Mouse (Mus musculus): Measurements from ENCODE around the gene Tap1.
"Not testable (repeated sequence)": the region's sequence is repeated elsewhere in the genome, so short reads cannot be mapped to it uniquely, and the experiment has no call there.

The Tap1 gene

GRCm38 (mm10) chr17:34187261-34187916 lies at the start of gene Tap1, which contains the start of gene Psmb9:
Tap1 (plus strand) TSS chr17:34187553.
Psmb9 (minus strand) TSS chr17:34187764.
- peak; percentile 97 for DNase-seq (ENCODE audit: low read depth, low spot score)

- DNase-seq (ENCODE audit: low read depth, low spot score) = no peak
These were observed 49.8 kb upstream of the Tap1 start for GRCm38 (mm10) chr17:34137601-34138000.

GRCm38 (mm10) chr17:34138655-34139054 lies 48.7 kb upstream of the Tap1 start:
- no peak for DNase-seq (ENCODE audit: low read depth, low spot score)

GRCm38 (mm10) chr17:34139416-34139815 lies 47.9 kb upstream of the Tap1 start:
- DNase-seq (ENCODE audit: low read depth, low spot score) = peak; percentile 76

GRCm38 (mm10) chr17:34140240-34140639 lies 47.1 kb upstream of the Tap1 start:
- no peak for DNase-seq (ENCODE audit: low read depth, low spot score)

- no peak for DNase-seq (ENCODE audit: low read depth, low spot score)
These were observed 45.9 kb upstream of the Tap1 start for GRCm38 (mm10) chr17:34141448-34141847.

- DNase-seq (ENCODE audit: low read depth, low spot score) = no peak
These were observed 44.8 kb upstream of the Tap1 start for GRCm38 (mm10) chr17:34142456-34143010.

GRCm38 (mm10) chr17:34143033-34143432 lies 44.3 kb upstream of the Tap1 start, which contains the start of gene H2-DMb2:
H2-DMb2 (plus strand) TSS chr17:34143307.
- peak; percentile 55 for DNase-seq (ENCODE audit: low read depth, low spot score)

- no peak for DNase-seq (ENCODE audit: low read depth, low spot score)
These were observed 43.9 kb upstream of the Tap1 start for GRCm38 (mm10) chr17:34143461-34143860.

- DNase-seq (ENCODE audit: low read depth, low spot score) = not testable (repeated sequence)
These were observed 43.1 kb upstream of the Tap1 start for GRCm38 (mm10) chr17:34144221-34144620.

GRCm38 (mm10) chr17:34144960-34145371 lies 42.4 kb upstream of the Tap1 start:
- no peak for DNase-seq (ENCODE audit: low read depth, low spot score)

GRCm38 (mm10) chr17:34152923-34153322 lies 34.4 kb upstream of the Tap1 start, which contains the start of gene H2-DMb1:
H2-DMb1 (plus strand) TSS chr17:34153072.
- DNase-seq (ENCODE audit: low read depth, low spot score) = peak; percentile 75

- DNase-seq (ENCODE audit: low read depth, low spot score) = no peak
These were observed 31.8 kb upstream of the Tap1 start for GRCm38 (mm10) chr17:34155534-34155933.

GRCm38 (mm10) chr17:34164202-34164895 lies 23.0 kb upstream of the Tap1 start:
- DNase-seq (ENCODE audit: low read depth, low spot score) = peak; percentile 44

GRCm38 (mm10) chr17:34165033-34165730 lies 22.2 kb upstream of the Tap1 start:
- peak; percentile 55 for DNase-seq (ENCODE audit: low read depth, low spot score)

- peak; percentile 37 for DNase-seq (ENCODE audit: low read depth, low spot score)
These were observed 18.1 kb upstream of the Tap1 start for GRCm38 (mm10) chr17:34169279-34169678.

- no peak for DNase-seq (ENCODE audit: low read depth, low spot score)
These were observed 16.9 kb upstream of the Tap1 start for GRCm38 (mm10) chr17:34170487-34170876.

- DNase-seq (ENCODE audit: low read depth, low spot score) = peak; percentile 72
These were observed 16.4 kb upstream of the Tap1 start for GRCm38 (mm10) chr17:34170877-34171498.

- DNase-seq (ENCODE audit: low read depth, low spot score) = peak; percentile 33
These were observed 14.8 kb upstream of the Tap1 start for GRCm38 (mm10) chr17:34172528-34172927.

- no peak for DNase-seq (ENCODE audit: low read depth, low spot score)
These were observed 13.3 kb upstream of the Tap1 start for GRCm38 (mm10) chr17:34174075-34174474.

GRCm38 (mm10) chr17:34177179-34177578 lies 10.2 kb upstream of the Tap1 start:
- peak; percentile 54 for DNase-seq (ENCODE audit: low read depth, low spot score)

All from R1 (cell line).